Mouse (Mus musculus) cerebellum, adult 2 months (tissue): ENCODE results near the gene Naga. TPM values are rescaled to one million over a fixed set of nuclear protein-coding genes. Genes with fewer than 3 reads are reported as not detected.

Source experiments
- DNase-seq, 2 experiments: peaks; one replicate each; pipeline ENCODE4 v3.0.0; 2021
- H3K27ac ChIP-seq: fragments of 200-500 bp; 2 replicates; pipeline ENCODE4 v1.5.1; 2012; ENCODE audit warnings: low read length, control low read depth, inconsistent platforms; ENCODE audit not compliant: insufficient read depth
- H3K27me3 ChIP-seq: fragments of 200-500 bp; 2 replicates; pipeline ENCODE4 v1.6.1; 2012; ENCODE audit warnings: inconsistent platforms, mild to moderate bottlenecking, low read length, moderate library complexity; ENCODE audit not compliant: control insufficient read depth, insufficient read depth
- H3K4me1 ChIP-seq: fragments of 200-500 bp; 2 replicates; pipeline ENCODE4 v1.6.1; 2011; ENCODE audit warnings: low read length; ENCODE audit not compliant: control insufficient read depth, insufficient read depth
- H3K4me3 ChIP-seq: fragments of 200-500 bp; replicated peaks from 2 replicates; pipeline ENCODE3; 2011; ENCODE audit warnings: mild to moderate bottlenecking, low read depth, low read length, control low read depth; ENCODE audit not compliant: insufficient read depth
- CTCF ChIP-seq: fragments of 200-500 bp; IDR thresholded peaks from 2 replicates; pipeline ENCODE4 v1.5.1; 2011; ENCODE audit warnings: low read depth, mild to moderate bottlenecking, control low read depth, low read length, moderate library complexity, borderline replicate concordance; ENCODE audit not compliant: insufficient read depth
- POLR2A ChIP-seq: fragments of 200-500 bp; IDR thresholded peaks from 2 replicates; pipeline ENCODE4 v1.6.1; 2011; ENCODE audit warnings: low read length, control low read depth, borderline replicate concordance; ENCODE audit not compliant: insufficient read depth
- WGBS: fragments of 180-500 bp; shearing (Covaris S2); methylation state at CpG from one replicate; pipeline ENCODE4 v1.1.7; 2018; 5-methylcytosine and 5-hydroxymethylcytosine counted together
- polyA plus RNA-seq: library from polyadenylated mRNA; depleted of rRNA; stranded (reverse); fragments of >200 nt; gene quantifications from 2 replicates; pipeline ENCODE4 v1.2.3, GENCODE M21; 2012

Naga gene
- polyA plus RNA-seq, 1 experiment, result 63.0 TPM

DNA sequence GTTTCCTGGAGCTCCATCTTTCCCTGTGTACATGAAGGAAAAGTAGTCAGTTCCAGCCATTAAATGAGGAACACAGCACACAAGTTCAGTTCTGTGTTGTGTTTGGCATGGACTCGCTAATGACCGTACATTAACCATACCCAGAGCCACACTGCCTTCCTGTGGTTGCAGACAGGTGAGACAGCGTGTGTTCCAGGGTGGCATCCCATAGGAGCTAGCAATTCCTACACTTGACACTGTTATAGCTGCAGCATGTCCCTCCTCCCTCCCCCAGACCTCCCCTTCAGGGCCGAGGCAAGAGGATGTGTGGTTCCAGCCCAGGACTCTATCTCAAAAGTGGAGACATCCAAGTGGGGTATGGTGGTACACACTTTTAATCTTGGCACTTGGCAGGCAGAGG lies 11.6 kb upstream of the Naga start:
- no peak for DNase-seq
- Histone ChIP-seq H3K4me3 (no peak overlapping the region), H3K4me1 (peaks cover 7% of the 10 kb centered on the region; the same call in 1 of the 2 replicates), H3K27me3 (no peaks in the 10 kb centered on the region), H3K27ac (no peak overlapping the region)
- no peak for TF ChIP-seq POLR2A
- TF ChIP-seq CTCF, result no peak
- 87% methylated on average over 4 of the region's 4 CpGs for WGBS

DNA sequence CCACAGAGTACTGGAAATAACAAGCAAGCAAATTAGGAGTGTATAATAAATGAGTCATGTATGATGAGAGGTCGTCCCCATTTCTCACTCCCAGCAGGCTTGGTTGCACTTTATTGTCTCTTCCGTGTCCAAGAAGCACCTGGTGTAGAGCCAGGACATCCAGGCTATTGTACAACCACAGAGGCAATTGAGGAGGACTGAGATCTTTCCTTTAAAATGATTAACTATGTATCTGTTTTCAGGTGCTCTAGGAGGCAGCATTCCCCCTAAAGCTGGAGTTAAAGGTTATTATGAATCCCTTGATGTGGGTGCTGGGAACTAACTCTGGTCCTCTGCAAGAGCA lies 10.2 kb upstream of the Naga start:
- Histone ChIP-seq H3K4me3 (no peak overlapping the region), H3K27ac (no peak overlapping the region), H3K4me1 (peaks cover 7% of the 10 kb centered on the region; the same call in 1 of the 2 replicates), H3K27me3 (no peaks in the 10 kb centered on the region)
- no peak for DNase-seq
- TF ChIP-seq POLR2A (no peak), CTCF (no peak)
- WGBS, result 67% methylated on average over 2 of the region's 2 CpGs

DNA sequence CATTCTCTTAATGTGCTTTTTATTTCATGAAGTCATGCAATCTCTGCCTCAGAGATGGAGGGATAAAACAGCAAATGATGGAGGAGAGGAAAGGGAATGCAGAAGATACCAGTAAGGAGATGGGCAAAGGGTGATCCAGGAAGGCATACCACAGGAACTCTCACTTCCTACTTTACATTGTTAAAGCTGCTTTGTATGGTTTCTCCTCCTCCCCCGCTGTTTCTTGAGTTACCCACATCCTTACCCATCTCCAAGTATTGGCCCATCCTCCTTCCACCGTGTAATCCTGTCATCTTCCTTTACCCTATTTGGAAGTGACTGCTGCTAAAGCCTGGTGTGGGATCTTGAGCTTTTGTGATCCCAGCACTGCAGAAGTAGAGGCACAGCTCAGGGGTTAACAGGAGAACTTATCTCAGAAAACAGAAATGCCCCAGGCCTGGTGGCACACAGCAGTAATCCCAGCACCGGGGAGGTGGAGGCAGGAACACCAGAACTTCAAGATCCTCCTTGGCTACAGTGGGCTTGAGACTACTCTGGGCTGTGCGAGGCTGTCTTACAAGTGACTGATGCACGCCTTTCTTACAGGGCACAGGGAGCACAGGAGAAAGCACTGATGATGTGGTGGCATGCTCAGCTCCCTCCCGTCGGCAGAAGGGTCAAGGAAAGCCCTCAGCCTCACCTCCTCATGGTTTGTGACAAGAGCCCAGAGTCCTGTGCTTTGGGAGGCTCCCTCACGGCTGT lies 9.7 kb upstream of the Naga start:
- Histone ChIP-seq H3K4me3 (no peak overlapping the region), H3K27ac (no peak overlapping the region), H3K27me3 (no peaks in the 10 kb centered on the region), H3K4me1 (peaks cover 7% of the 10 kb centered on the region; the same call in 1 of the 2 replicates)
- TF ChIP-seq CTCF, result no peak
- TF ChIP-seq POLR2A, result no peak; the same call in 1 of the 2 replicates
- WGBS, result 86% methylated on average over 8 of the region's 8 CpGs
- no peak for DNase-seq

DNA sequence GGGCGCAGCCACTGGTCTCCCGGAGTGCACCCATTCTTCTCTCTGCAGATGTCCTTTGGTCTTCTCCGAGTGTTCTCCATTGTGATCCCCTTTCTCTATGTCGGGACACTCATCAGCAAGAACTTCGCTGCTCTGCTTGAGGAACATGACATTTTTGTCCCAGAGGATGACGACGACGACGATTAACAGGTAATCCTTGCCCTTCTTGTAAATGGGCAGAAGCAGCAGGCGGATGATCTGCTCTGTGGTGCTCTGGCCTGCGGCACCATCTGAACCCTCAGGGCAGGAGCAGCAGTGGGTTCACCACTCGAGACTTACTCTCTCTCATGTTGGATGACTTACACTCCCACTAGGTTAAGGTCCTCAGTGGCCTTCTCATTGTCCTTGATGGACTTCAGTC lies 9.1 kb upstream of the Naga start:
- Histone ChIP-seq H3K4me1 (peaks cover 7% of the 10 kb centered on the region; the same call in 1 of the 2 replicates), H3K4me3 (no peak overlapping the region), H3K27ac (no peak overlapping the region), H3K27me3 (no peaks in the 10 kb centered on the region)
- WGBS, result 86% methylated on average over 12 of the region's 12 CpGs
- TF ChIP-seq POLR2A (no peak), CTCF (no peak)
- no peak for DNase-seq

DNA sequence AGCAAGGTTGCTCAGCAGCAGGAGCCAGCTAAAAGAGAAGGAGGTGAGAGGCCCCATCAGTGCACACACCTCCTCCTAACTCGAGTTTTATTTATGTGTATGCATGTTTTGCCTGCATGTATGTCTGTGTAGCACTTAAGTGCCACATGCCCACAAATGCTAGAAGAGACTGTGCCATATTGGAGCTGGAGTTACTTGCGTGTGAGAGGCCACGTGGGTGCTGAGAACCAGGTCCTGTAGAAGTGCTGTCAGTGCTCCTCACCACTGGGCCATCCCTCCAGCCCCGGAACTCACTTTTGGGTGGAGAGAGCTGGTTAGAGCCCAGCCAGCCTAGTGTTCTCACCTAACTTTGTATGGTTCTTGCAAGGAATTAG lies 8.6 kb upstream of the Naga start:
- Histone ChIP-seq H3K27ac (no peak overlapping the region), H3K4me1 (peaks cover 3% of the 10 kb centered on the region; the same call in 1 of the 2 replicates), H3K4me3 (no peak overlapping the region), H3K27me3 (no peaks in the 10 kb centered on the region)
- TF ChIP-seq POLR2A (no peak), CTCF (no peak)
- 74% methylated on average over 4 of the region's 4 CpGs for WGBS
- DNase-seq, result no peak

DNA sequence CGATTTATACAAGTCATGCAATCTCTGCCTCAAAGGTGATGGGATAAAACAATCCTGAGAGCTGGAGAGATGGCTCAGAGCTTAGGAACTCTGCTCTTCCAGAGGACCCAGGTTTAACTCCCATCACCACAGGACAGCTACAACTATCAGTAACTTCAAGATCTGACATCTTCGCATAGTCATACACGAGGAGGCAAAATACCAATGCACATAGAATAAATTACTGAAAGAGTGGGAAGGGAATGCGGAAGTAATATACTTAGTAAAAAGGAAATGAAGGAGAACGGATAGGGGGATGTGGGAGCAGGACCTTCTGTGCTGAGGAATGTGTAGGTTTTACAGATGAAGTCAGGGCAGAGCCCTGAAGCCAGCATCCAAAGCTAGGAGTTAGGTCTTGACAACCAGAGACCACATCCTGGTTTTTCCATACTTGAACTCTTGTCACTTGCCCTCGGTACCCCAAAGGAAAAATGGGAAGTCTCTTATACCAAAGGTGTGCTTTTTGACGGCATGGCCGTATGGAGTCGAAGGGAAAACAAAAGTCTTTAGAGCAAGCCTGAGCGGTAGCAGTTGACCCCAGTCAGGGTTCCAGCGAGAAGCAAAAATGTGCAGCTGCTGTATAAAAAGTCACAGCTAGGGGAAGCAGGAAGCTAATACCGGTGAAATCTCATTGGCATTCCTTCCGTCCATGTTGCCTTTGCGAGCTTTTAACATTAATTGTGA lies 8.0 kb upstream of the Naga start:
- Histone ChIP-seq H3K27me3 (no peaks in the 10 kb centered on the region), H3K27ac (no peak overlapping the region), H3K4me1 (peaks cover 3% of the 10 kb centered on the region; the same call in 1 of the 2 replicates), H3K4me3 (peak overlapping the region; percentile 69)
- 45% methylated on average over 14 of the region's 14 CpGs for WGBS
- no peak for DNase-seq
- no peak for TF ChIP-seq POLR2A
- no peak for TF ChIP-seq CTCF

DNA sequence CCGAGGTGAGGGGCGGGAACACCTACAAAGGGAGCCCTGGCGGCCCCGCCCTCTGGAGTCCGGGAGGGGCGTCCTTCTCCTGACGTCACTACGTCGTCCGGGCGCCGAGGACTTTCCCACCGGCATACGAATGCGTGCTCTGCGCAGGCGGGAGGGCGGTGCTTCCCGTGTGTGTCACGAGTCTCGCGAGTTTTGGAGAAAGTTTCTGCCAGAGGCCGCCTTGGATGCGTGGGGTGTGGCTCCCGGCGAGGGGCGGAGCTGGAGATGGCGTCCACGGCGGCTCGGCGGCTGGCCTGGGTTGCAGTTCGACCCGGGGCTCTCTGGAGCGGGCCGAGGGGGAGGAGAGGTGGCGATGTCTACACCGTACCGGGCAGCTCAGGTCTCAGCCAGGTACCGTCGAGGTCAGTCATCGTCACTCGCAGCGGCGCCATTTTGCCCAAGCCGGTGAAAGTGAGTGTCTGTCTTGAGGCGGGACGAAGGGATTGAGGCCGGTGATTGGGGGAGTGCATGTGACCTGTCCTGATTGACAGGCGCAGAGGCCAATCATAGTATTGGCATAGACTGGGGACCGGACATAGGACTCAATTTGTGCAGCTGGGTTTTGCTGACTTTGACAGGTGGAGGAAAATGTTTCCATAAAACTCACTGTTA lies 7.2 kb upstream of the Naga start:
- DNase-seq, result peak; percentile 98

DNA sequence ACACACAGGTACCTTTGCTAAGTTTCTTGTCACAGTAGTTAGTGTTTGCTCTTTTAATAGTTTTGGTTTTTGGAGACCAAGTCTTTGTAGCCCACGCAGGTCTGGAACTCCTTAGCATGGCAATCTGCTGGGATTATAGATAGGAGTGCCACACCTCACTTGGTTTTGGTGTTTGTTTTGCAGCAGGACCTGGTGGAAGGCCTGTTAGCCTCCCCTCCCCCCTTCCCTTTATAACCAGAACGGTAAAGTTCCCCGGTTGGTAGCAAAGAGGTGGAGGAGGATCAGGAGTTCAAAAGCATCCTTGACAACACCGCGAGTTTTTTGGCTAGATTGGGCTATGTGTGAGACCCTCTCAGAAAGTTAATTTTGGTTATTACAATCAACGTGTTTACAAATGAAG lies 6.2 kb upstream of the Naga start:
- no peaks in the 10 kb centered on the region for H3K27me3 ChIP-seq
- no peak overlapping the region for H3K27ac ChIP-seq
- H3K4me3 ChIP-seq, result no peak overlapping the region
- TF ChIP-seq CTCF (no peak), POLR2A (no peak)
- no peak for DNase-seq
- H3K4me1 ChIP-seq, result peaks cover 3% of the 10 kb centered on the region; the same call in 1 of the 2 replicates
- WGBS, result 87% methylated on average over 6 of the region's 6 CpGs

More for the DNA sequence above, 7.2 kb upstream of the Naga start:
- peaks cover 3% of the 10 kb centered on the region; the same call in 1 of the 2 replicates for H3K4me1 ChIP-seq
- H3K27ac ChIP-seq, result peak overlapping the region; percentile 74
- under 1% methylated on average over 51 of the region's 51 CpGs for WGBS
- peak overlapping the region; percentile 69 for H3K4me3 ChIP-seq
- no peaks in the 10 kb centered on the region for H3K27me3 ChIP-seq
- peak; percentile 68 for TF ChIP-seq POLR2A
- TF ChIP-seq CTCF, result no peak
